Mouse (Mus musculus) embryo, embryonic 10.5 days (tissue): ENCODE results near the gene Cln3.

Experiments
- DNase-seq: peaks from one replicate; pipeline ENCODE4 v3.0.0-alpha.2; 2015; ENCODE audit warnings: low spot score

The Cln3 gene

GRCm38 (mm10) chr7:126594862-126595561 is 9.4 kb upstream of the Cln3 start, which contains the start of gene Il27:
Il27 (minus strand) TSS chr7:126594941.
- DNase-seq = no peak

- DNase-seq = peak; percentile 90
Measured at GRCm38 (mm10) chr7:126587779-126588178, 2.2 kb upstream of the Cln3 start.

- no peak for DNase-seq
Measured at GRCm38 (mm10) chr7:126586839-126587238, 1.2 kb upstream of the Cln3 start.

GRCm38 (mm10) chr7:126584506-126584977 is 1.1 kb downstream of the Cln3 start, which contains the start of gene Apobr:
Apobr (plus strand) TSS chr7:126584942.
- DNase-seq = no peak

GRCm38 (mm10) chr7:126583761-126584160 is 1.9 kb downstream of the Cln3 start:
- peak; percentile 10 for DNase-seq

GRCm38 (mm10) chr7:126583251-126583709 is 2.3 kb downstream of the Cln3 start:
- DNase-seq = peak; percentile 95

- DNase-seq = peak; percentile 72
Measured at GRCm38 (mm10) chr7:126582759-126583158, 2.9 kb downstream of the Cln3 start.

GRCm38 (mm10) chr7:126581661-126582060 is 4.0 kb downstream of the Cln3 start:
- DNase-seq = no peak

- DNase-seq = peak; percentile 50
Measured at GRCm38 (mm10) chr7:126579172-126579571, 6.4 kb downstream of the Cln3 start.

GRCm38 (mm10) chr7:126576946-126577345 is 8.7 kb downstream of the Cln3 start:
- DNase-seq = peak; percentile 75

GRCm38 (mm10) chr7:126566094-126566765 is 19.4 kb downstream of the Cln3 start, which contains the start of gene Eif3c:
Eif3c (minus strand) TSS chr7:126566411.
- peak; percentile 97 for DNase-seq

GRCm38 (mm10) chr7:126565693-126566092 is 19.9 kb downstream of the Cln3 start:
- peak; percentile 54 for DNase-seq

- DNase-seq = no peak
Measured at GRCm38 (mm10) chr7:126556635-126557034, 29.0 kb downstream of the Cln3 start.

GRCm38 (mm10) chr7:126554796-126555195 is 30.8 kb downstream of the Cln3 start:
- no peak for DNase-seq

- DNase-seq = no peak
Measured at GRCm38 (mm10) chr7:126545631-126546030, 40.0 kb downstream of the Cln3 start.

GRCm38 (mm10) chr7:126541661-126542060 is 44.0 kb downstream of the Cln3 start:
- no peak for DNase-seq

- DNase-seq = peak; percentile 64
Measured at GRCm38 (mm10) chr7:126537820-126538585, 47.6 kb downstream of the Cln3 start.

- DNase-seq = peak; percentile 12
Measured at GRCm38 (mm10) chr7:126536466-126536865, 49.2 kb downstream of the Cln3 start.

- DNase-seq = peak; percentile 52
Measured at GRCm38 (mm10) chr7:126535766-126536165, 49.9 kb downstream of the Cln3 start.

GRCm38 (mm10) chr7:126533434-126533833 is 52.2 kb downstream of the Cln3 start:
- no peak for DNase-seq

- DNase-seq = peak; percentile 87
Measured at GRCm38 (mm10) chr7:126528166-126528577, 57.4 kb downstream of the Cln3 start.

GRCm38 (mm10) chr7:126523316-126523715 is 62.3 kb downstream of the Cln3 start:
- no peak for DNase-seq
